Comparison of ENCODE assay signal across 15 mouse cellular contexts in genomic region chr12:27500516-27500915, GRCm38 (mm10).
DNase-seq lines count a peak whose midpoint lies in the region; ATAC-seq lines count a peak whose summit lies in the region.
"Had no signal": no experiment of that assay in that cellular context is flagged by ENCODE, and none has a peak within 500 bp of the region (broad histone marks: within the 10 kb centered on the region; RNA-seq: fewer than 3 reads in every experiment).

No protein-coding gene starts in this region.

- ATAC-seq in kidney, embryonic 16.5 days (ENCODE audit: low FRiP score, low TSS enrichment) = peak; percentile 70
- no peak for ATAC-seq in embryonic facial prominence, embryonic 12.5 days (ENCODE audit: insufficient number of reproducible peaks, insufficient read depth, low FRiP score, low TSS enrichment)

- no peak overlapping the region for H3K4me2 ChIP-seq in kidney, embryonic 16.5 days (replicated peaks; ENCODE audit: low read depth, low read length)
- no peak overlapping the region for H3K4me2 ChIP-seq in embryonic facial prominence, embryonic 12.5 days (replicated peaks)
- H3K4me2 ChIP-seq: forebrain, embryonic 12.5 days; heart, embryonic 13.5 days; hindbrain, embryonic 15.5 days; midbrain, embryonic 11.5 days had no signal

- DNase-seq in kidney, postnatal 14 days = no peak
- peak; percentile 67 for DNase-seq in embryo, embryonic 10.5 days (ENCODE audit: low spot score)
- peak; percentile 71 for DNase-seq in mesoderm, embryonic 11.5 days (ENCODE audit: low read depth, low spot score)
- DNase-seq in gastrocnemius, postnatal 14 days = no peak
- no peak for DNase-seq in right cerebral cortex, postnatal 36 days (ENCODE audit: low spot score in 2 of 2)
- DNase-seq: cerebellum, adult 18-20 months; kidney, postnatal 36 days; left cerebral cortex, postnatal 4 days; right cerebral cortex, postnatal 14 days had no signal

- no peaks in the 10 kb centered on the region for H3K9me3 ChIP-seq in kidney, embryonic 16.5 days (ENCODE audit: low read length)
- no peaks in the 10 kb centered on the region for H3K9me3 ChIP-seq in embryonic facial prominence, embryonic 12.5 days
- H3K9me3 ChIP-seq: forebrain, embryonic 12.5 days; heart, embryonic 13.5 days; hindbrain, embryonic 15.5 days had no signal

- intact Hi-C loops in gastrocnemius, postnatal 14 days (cut with DNase I; ENCODE audit: low total_unique reads) = no loop called here

- no peaks in the 10 kb centered on the region for H3K36me3 ChIP-seq in kidney, embryonic 16.5 days (ENCODE audit: insufficient read depth, low read length)
- H3K36me3 ChIP-seq in embryonic facial prominence, embryonic 12.5 days = no peaks in the 10 kb centered on the region
- H3K36me3 ChIP-seq: forebrain, embryonic 12.5 days; heart, embryonic 13.5 days; hindbrain, embryonic 15.5 days had no signal

- no peak overlapping the region for H3K27ac ChIP-seq in kidney, embryonic 16.5 days (ENCODE audit: low read length)
- 0 out of 2 replicates have a peak overlapping the region, but pooled peaks have one; percentile 0 for H3K27ac ChIP-seq in embryonic facial prominence, embryonic 12.5 days
- H3K27ac ChIP-seq: forebrain, embryonic 12.5 days; heart, embryonic 13.5 days; hindbrain, embryonic 15.5 days had no signal

- peaks cover 20% of the 10 kb centered on the region for H3K4me1 ChIP-seq in kidney, embryonic 16.5 days (ENCODE audit: insufficient read depth, low read length)
- peaks cover 31% of the 10 kb centered on the region for H3K4me1 ChIP-seq in embryonic facial prominence, embryonic 12.5 days

- no peaks in the 10 kb centered on the region for H3K27me3 ChIP-seq in kidney, embryonic 16.5 days (ENCODE audit: insufficient read depth, low read length)
- H3K27me3 ChIP-seq in embryonic facial prominence, embryonic 12.5 days = no peaks in the 10 kb centered on the region
- H3K27me3 ChIP-seq: heart, embryonic 13.5 days; hindbrain, embryonic 15.5 days had no signal

- no peak overlapping the region for H3K4me3 ChIP-seq in kidney, embryonic 16.5 days (ENCODE audit: low read length)
- no peak overlapping the region for H3K4me3 ChIP-seq in embryonic facial prominence, embryonic 12.5 days
- H3K4me3 ChIP-seq: forebrain, embryonic 12.5 days; heart, embryonic 13.5 days; hindbrain, embryonic 15.5 days had no signal

- no peak overlapping the region for H3K9ac ChIP-seq in kidney, embryonic 16.5 days (replicated peaks; ENCODE audit: low read length)
- no peak overlapping the region for H3K9ac ChIP-seq in embryonic facial prominence, embryonic 12.5 days
- H3K9ac ChIP-seq: forebrain, embryonic 12.5 days; heart, embryonic 13.5 days; hindbrain, embryonic 15.5 days had no signal

- 20% methylated on average over 5 of the region's 5 CpGs for WGBS in kidney, embryonic 16.5 days
- WGBS in embryonic facial prominence, embryonic 12.5 days = 19% methylated on average over 5 of the region's 5 CpGs

Comparison
In these comparisons a context has a peak if more than half of its experiments do, and no peak if none do; other contexts are left out.
1. DNase-seq: peak in embryo, embryonic 10.5 days (single experiment) and mesoderm, embryonic 11.5 days (single experiment); none in kidney, postnatal 14 days (single experiment), gastrocnemius, postnatal 14 days (single experiment) and right cerebral cortex, postnatal 36 days (0 of 2).